Mouse (Mus musculus): ENCODE measurements around the gene H2al1e. TPM values are rescaled to one million over a fixed set of nuclear protein-coding genes. Genes with fewer than 3 reads are reported as not detected.
"Not testable (repeated sequence)": the region's sequence is repeated elsewhere in the genome, so short reads cannot be mapped to it uniquely, and the experiment has no call there.

Gene H2al1e
- not detected for total RNA-seq (2022)

GRCm38 (mm10) chrX:11311634-11312033, at the start of gene H2al1e:
H2al1e (plus strand) TSS chrX:11311934.
- DNase-seq (ENCODE audit: low spot score in 2 of 2), result not testable (repeated sequence)

GRCm38 (mm10) chrX:11264918-11265317, 46.8 kb upstream of the H2al1e start:
- DNase-seq (ENCODE audit: low spot score in 2 of 2), result no peak

- DNase-seq (ENCODE audit: low spot score in 2 of 2), result peak; percentile 7 to 17
These were observed 43.9 kb upstream of the H2al1e start for GRCm38 (mm10) chrX:11267791-11268190.

- no peak for DNase-seq (ENCODE audit: low spot score in 2 of 2)
These were observed 42.7 kb upstream of the H2al1e start for GRCm38 (mm10) chrX:11269074-11269473.

GRCm38 (mm10) chrX:11273190-11273589, 38.5 kb upstream of the H2al1e start:
- no peak for DNase-seq (ENCODE audit: low spot score in 2 of 2)

GRCm38 (mm10) chrX:11277083-11277482, 34.7 kb upstream of the H2al1e start:
- DNase-seq (ENCODE audit: low spot score in 2 of 2), result no peak

GRCm38 (mm10) chrX:11280741-11281140, 31.0 kb upstream of the H2al1e start:
- no peak for DNase-seq (ENCODE audit: low spot score in 2 of 2)

- no peak for DNase-seq (ENCODE audit: low spot score in 2 of 2)
These were observed 23.3 kb upstream of the H2al1e start for GRCm38 (mm10) chrX:11288306-11288882.

GRCm38 (mm10) chrX:11289244-11289643, 22.5 kb upstream of the H2al1e start:
- no peak for DNase-seq (ENCODE audit: low spot score in 2 of 2)

- DNase-seq (ENCODE audit: low spot score in 2 of 2), result not testable (repeated sequence)
These were observed 12.8 kb upstream of the H2al1e start, which contains the start of gene H2al1a for GRCm38 (mm10) chrX:11298957-11299356. H2al1a (plus strand) TSS chrX:11299257.

- not testable (repeated sequence) for DNase-seq (ENCODE audit: low spot score in 2 of 2)
These were observed 9.6 kb upstream of the H2al1e start, which contains the start of gene H2al1b for GRCm38 (mm10) chrX:11302132-11302531. H2al1b (plus strand) TSS chrX:11302432.

GRCm38 (mm10) chrX:11305355-11305754, 6.4 kb upstream of the H2al1e start, which contains the start of gene H2al1c:
H2al1c (plus strand) TSS chrX:11305655.
- DNase-seq (ENCODE audit: low spot score in 2 of 2), result not testable (repeated sequence)

GRCm38 (mm10) chrX:11308524-11308923, 3.2 kb upstream of the H2al1e start, which contains the start of gene H2al1d:
H2al1d (plus strand) TSS chrX:11308824.
- not testable (repeated sequence) for DNase-seq (ENCODE audit: low spot score in 2 of 2)

GRCm38 (mm10) chrX:11314858-11315257, 3.1 kb downstream of the H2al1e start, which contains the start of gene H2al1f:
H2al1f (plus strand) TSS chrX:11315158.
- DNase-seq (ENCODE audit: low spot score in 2 of 2), result not testable (repeated sequence)

GRCm38 (mm10) chrX:11317956-11318355, 6.2 kb downstream of the H2al1e start, which contains the start of gene H2al1g:
H2al1g (plus strand) TSS chrX:11318256.
- not testable (repeated sequence) for DNase-seq (ENCODE audit: low spot score in 2 of 2)

- not testable (repeated sequence) for DNase-seq (ENCODE audit: low spot score in 2 of 2)
These were observed 9.5 kb downstream of the H2al1e start, which contains the start of gene H2al1h for GRCm38 (mm10) chrX:11321192-11321591. H2al1h (plus strand) TSS chrX:11321492.

- not testable (repeated sequence) for DNase-seq (ENCODE audit: low spot score in 2 of 2)
These were observed 12.6 kb downstream of the H2al1e start, which contains the start of gene H2al1i for GRCm38 (mm10) chrX:11324359-11324758. H2al1i (plus strand) TSS chrX:11324659.

- DNase-seq (ENCODE audit: low spot score in 2 of 2), result not testable (repeated sequence)
These were observed 15.8 kb downstream of the H2al1e start, which contains the start of gene H2al1j for GRCm38 (mm10) chrX:11327522-11327921. H2al1j (plus strand) TSS chrX:11327822.

- no peak for DNase-seq (ENCODE audit: low spot score in 2 of 2)
These were observed 34.0 kb downstream of the H2al1e start for GRCm38 (mm10) chrX:11345762-11346161.

GRCm38 (mm10) chrX:11346756-11347155, 35.0 kb downstream of the H2al1e start:
- no peak for DNase-seq (ENCODE audit: low spot score in 2 of 2)

- no peak for DNase-seq (ENCODE audit: low spot score in 2 of 2)
These were observed 49.1 kb downstream of the H2al1e start for GRCm38 (mm10) chrX:11360823-11361222.

GRCm38 (mm10) chrX:11361261-11361660, 49.5 kb downstream of the H2al1e start:
- DNase-seq (ENCODE audit: low spot score in 2 of 2), result no peak
